Mouse (Mus musculus): ENCODE results near the gene Aloxe3.

DNA sequence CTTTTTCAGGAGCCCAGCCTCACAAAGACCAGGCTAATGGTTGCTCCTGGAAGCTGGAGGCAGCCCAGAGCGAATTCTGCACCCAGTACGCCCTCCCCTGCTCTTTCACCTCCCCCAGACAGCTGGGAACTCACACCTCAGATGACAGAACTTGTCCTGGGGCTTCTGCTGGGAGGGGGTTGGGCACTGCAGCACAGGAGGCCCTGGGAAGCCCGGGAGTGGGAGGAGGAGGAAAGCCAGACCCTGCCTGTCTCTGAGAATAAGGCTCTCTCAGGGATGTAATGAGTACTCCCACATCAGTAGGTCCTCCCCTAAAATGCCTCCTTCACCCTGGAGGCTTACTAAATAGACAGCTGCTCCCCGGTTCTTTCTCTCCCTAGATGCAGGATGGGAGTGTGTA lies 38.6 kb upstream of the Aloxe3 start:
- TF ChIP-seq POLR2A (IDR thresholded peaks at IDR 0.05; ENCODE audit: borderline replicate concordance, control insufficient read depth, low read depth, low read length) (no peak), CTCF (IDR thresholded peaks at IDR 0.05; ENCODE audit: control insufficient read depth, insufficient read depth, low read length) (no peak)

Measured in bone marrow, adult 2 months (tissue).